Mouse (Mus musculus): ENCODE measurements at regions not wholly inside any gene's neighbourhood (a gene's known extent, or its start where the extent isn't known, plus 50 kb on each side); places are given as distances from the start of the nearest gene placed in this dataset.

GRCm38 (mm10) chr12:106462281-106462680 lies 452.3 kb downstream of the Vrk1 start:
- H3K4me1 ChIP-seq (ENCODE audit: insufficient read depth): no peaks in the 10 kb centered on the region
- H3K36me3 ChIP-seq (ENCODE audit: insufficient read depth): no peaks in the 10 kb centered on the region
- H3K9me3 ChIP-seq (ENCODE audit: low read length): no peaks in the 10 kb centered on the region
- no peak overlapping the region for H3K9ac ChIP-seq
- DNase-seq (no peak), ATAC-seq (no peak)
- H3K27me3 ChIP-seq (ENCODE audit: insufficient read depth, low read length): no peaks in the 10 kb centered on the region
- TF ChIP-seq CTCF (IDR thresholded peaks at IDR 0.05; ENCODE audit: low read depth): no peak
- WGBS: 5% methylated on average over 3 of the region's 3 CpGs
- H3K4me3 ChIP-seq (ENCODE audit: low read depth, low read length): no peak overlapping the region
- H3K27ac ChIP-seq (ENCODE audit: low read depth, low read length): no peak overlapping the region
- H3K4me2 ChIP-seq (ENCODE audit: low read depth): no peak overlapping the region

GRCm38 (mm10) chr12:106464701-106465100 lies 454.7 kb downstream of the Vrk1 start:
- no peaks in the 10 kb centered on the region for H3K36me3 ChIP-seq (ENCODE audit: insufficient read depth)
- WGBS: 41% methylated on average over 11 of the region's 11 CpGs
- H3K9me3 ChIP-seq (ENCODE audit: low read length): no peaks in the 10 kb centered on the region
- no peak for TF ChIP-seq CTCF (IDR thresholded peaks at IDR 0.05; ENCODE audit: low read depth)
- H3K9ac ChIP-seq: no peak overlapping the region
- no peak overlapping the region for H3K4me2 ChIP-seq (ENCODE audit: low read depth)
- DNase-seq (no peak), ATAC-seq (peak; percentile 73; the same call in 1 of the 2 replicates)
- 0 out of 2 replicates have a peak overlapping the region, but pooled peaks have one; percentile 50 for H3K27ac ChIP-seq (ENCODE audit: low read depth, low read length)
- no peaks in the 10 kb centered on the region for H3K27me3 ChIP-seq (ENCODE audit: insufficient read depth, low read length)
- no peaks in the 10 kb centered on the region for H3K4me1 ChIP-seq (ENCODE audit: insufficient read depth)
- no peak overlapping the region for H3K4me3 ChIP-seq (ENCODE audit: low read depth, low read length)

DNA sequence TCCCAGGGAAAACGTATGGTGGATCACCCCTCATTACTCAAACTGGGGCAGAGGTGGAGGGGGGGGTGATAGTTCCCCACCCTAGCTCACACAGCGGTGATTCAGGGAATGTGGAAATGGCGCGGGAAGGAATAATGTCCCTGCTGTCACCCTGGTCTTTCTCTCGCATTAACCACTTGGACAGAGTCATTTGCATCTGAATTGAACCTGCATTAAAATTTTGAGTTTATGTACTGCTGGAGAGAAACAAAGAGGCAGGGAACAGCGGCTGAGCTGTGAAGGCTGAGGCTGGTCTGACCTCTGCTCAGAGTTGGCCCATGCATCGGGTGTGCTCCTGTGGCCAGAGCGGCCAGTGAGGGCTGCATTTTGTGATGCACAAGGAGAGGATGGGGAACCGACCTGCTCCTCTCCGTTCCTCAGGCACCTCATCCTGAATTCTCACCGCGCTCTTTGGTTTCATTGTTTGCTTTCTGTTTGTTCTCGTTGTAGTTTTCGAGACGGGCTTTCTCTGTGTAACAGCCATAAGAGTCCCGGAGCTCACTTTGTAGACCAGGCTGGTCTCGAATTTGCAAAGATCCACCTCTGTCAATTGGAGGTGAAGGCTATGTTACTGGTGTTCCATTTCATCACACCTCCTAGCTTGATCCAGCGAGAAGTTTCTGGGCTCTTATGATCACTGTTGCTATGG lies 458.3 kb downstream of the Vrk1 start:
- Histone ChIP-seq H3K27me3 (ENCODE audit: insufficient read depth, low read length) (no peaks in the 10 kb centered on the region), H3K4me1 (ENCODE audit: insufficient read depth) (no peaks in the 10 kb centered on the region), H3K27ac (ENCODE audit: low read depth, low read length) (no peak overlapping the region), H3K9me3 (ENCODE audit: low read length) (no peaks in the 10 kb centered on the region), H3K4me2 (ENCODE audit: low read depth) (peak overlapping the region; percentile 8; the same call in 1 of the 2 replicates), H3K36me3 (ENCODE audit: insufficient read depth) (no peaks in the 10 kb centered on the region), H3K9ac (no peak overlapping the region), H3K4me3 (ENCODE audit: low read depth, low read length) (no peak overlapping the region)
- 23% methylated on average over 18 of the region's 18 CpGs for WGBS
- no peak for TF ChIP-seq CTCF (IDR thresholded peaks at IDR 0.05; ENCODE audit: low read depth)
- DNase-seq (no peak), ATAC-seq (no peak)

- H3K4me3 ChIP-seq (ENCODE audit: low read depth, low read length): no peak overlapping the region
- WGBS: 21% methylated on average over 24 of the region's 24 CpGs
- DNase-seq (peak; percentile 77), ATAC-seq (peak; percentile 67)
- no peaks in the 10 kb centered on the region for H3K36me3 ChIP-seq (ENCODE audit: insufficient read depth)
- H3K9ac ChIP-seq: 0 out of 2 replicates have a peak overlapping the region, but pooled peaks have one; percentile 2
- peak overlapping the region; percentile 35 for H3K4me2 ChIP-seq (ENCODE audit: low read depth)
- peaks cover 13% of the 10 kb centered on the region for H3K4me1 ChIP-seq (ENCODE audit: insufficient read depth)
- peak overlapping the region; percentile 72 for H3K27ac ChIP-seq (ENCODE audit: low read depth, low read length)
- H3K27me3 ChIP-seq (ENCODE audit: insufficient read depth, low read length): no peaks in the 10 kb centered on the region
- peak; percentile 52 for TF ChIP-seq CTCF (IDR thresholded peaks at IDR 0.05; ENCODE audit: low read depth)
- H3K9me3 ChIP-seq (ENCODE audit: low read length): no peaks in the 10 kb centered on the region
Measured at GRCm38 (mm10) chr12:106474501-106475165, 464.6 kb downstream of the Vrk1 start.

DNA sequence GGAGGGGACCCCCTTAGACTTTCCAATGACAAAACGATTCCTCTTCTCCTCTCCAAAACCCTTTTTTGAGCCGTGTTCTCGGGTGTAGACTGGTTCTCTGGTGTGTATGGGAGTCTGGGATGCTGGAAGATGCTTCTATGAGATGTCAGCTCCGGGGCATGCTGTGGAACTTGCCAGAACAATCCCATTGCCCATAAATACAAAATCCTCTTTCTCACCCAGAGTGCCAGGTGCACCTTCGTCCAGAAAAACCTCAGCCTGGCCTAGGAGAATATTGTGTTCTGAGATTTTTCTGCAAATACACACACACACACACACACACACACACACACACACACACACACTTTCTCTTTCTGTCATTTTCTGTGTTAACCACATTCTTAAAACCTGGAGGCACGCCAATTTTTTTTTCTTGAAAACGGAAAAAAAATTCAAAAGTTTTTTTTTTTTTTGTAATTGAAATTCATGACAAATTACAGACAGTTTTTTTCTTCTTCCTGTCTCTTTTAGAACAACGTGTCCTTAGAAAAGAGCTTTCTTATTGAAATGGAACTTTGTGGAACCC lies 465.5 kb downstream of the Vrk1 start:
- H3K9me3 ChIP-seq (ENCODE audit: low read length): no peaks in the 10 kb centered on the region
- no peaks in the 10 kb centered on the region for H3K36me3 ChIP-seq (ENCODE audit: insufficient read depth)
- peak; percentile 72 for DNase-seq
- peaks cover 18% of the 10 kb centered on the region for H3K4me1 ChIP-seq (ENCODE audit: insufficient read depth)
- peak overlapping the region; percentile 72 for H3K27ac ChIP-seq (ENCODE audit: low read depth, low read length)
- H3K4me3 ChIP-seq (ENCODE audit: low read depth, low read length): no peak overlapping the region
- peak; percentile 24; the same call in 1 of the 2 replicates for ATAC-seq
- no peak overlapping the region for H3K4me2 ChIP-seq (ENCODE audit: low read depth)
- 55% methylated on average over 8 of the region's 8 CpGs for WGBS
- H3K27me3 ChIP-seq (ENCODE audit: insufficient read depth, low read length): no peaks in the 10 kb centered on the region
- no peak for TF ChIP-seq CTCF (IDR thresholded peaks at IDR 0.05; ENCODE audit: low read depth)
- H3K9ac ChIP-seq: no peak overlapping the region

- Histone ChIP-seq H3K27me3 (ENCODE audit: insufficient read depth, low read length) (no peaks in the 10 kb centered on the region), H3K9me3 (ENCODE audit: low read length) (no peaks in the 10 kb centered on the region), H3K4me1 (ENCODE audit: insufficient read depth) (peaks cover 24% of the 10 kb centered on the region), H3K9ac (no peak overlapping the region), H3K27ac (ENCODE audit: low read depth, low read length) (peak overlapping the region; percentile 57), H3K4me3 (ENCODE audit: low read depth, low read length) (no peak overlapping the region), H3K4me2 (ENCODE audit: low read depth) (no peak overlapping the region), H3K36me3 (ENCODE audit: insufficient read depth) (no peaks in the 10 kb centered on the region)
- no peak for DNase-seq
- no peak for ATAC-seq
- peak; percentile 50 for TF ChIP-seq CTCF (IDR thresholded peaks at IDR 0.05; ENCODE audit: low read depth)
- 15% methylated on average over 8 of the region's 8 CpGs for WGBS
Measured at GRCm38 (mm10) chr12:106477040-106477665, 467.1 kb downstream of the Vrk1 start.
